Mouse (Mus musculus) C2C12 (cell line): ENCODE results near the gene Wapl. TPM values are rescaled to one million over a fixed set of nuclear protein-coding genes. Genes with fewer than 3 reads are reported as not detected.

ENCODE experiments used
- H3K27me3 ChIP-seq: one replicate; pipeline ENCODE4 v1.6.1; 2011; ENCODE audit not compliant: control insufficient read depth, insufficient read depth, insufficient read length
- H3K36me3 ChIP-seq: one replicate; pipeline ENCODE4 v1.6.1; 2011; ENCODE audit not compliant: control insufficient read depth, insufficient read depth
- H3K4me3 ChIP-seq: one replicate; pipeline ENCODE4 v1.5.1; 2011; ENCODE audit warnings: mild to moderate bottlenecking, control low read depth; ENCODE audit not compliant: poor library complexity, insufficient read depth, severe bottlenecking
- H3K79me2 ChIP-seq: one replicate; pipeline ENCODE4 v1.6.1; 2011; ENCODE audit not compliant: control insufficient read depth, insufficient read depth
- H3K79me3 ChIP-seq: one replicate; pipeline ENCODE4 v1.6.1; 2011; ENCODE audit warnings: low read depth, control low read depth
- H3ac ChIP-seq: one replicate; pipeline ENCODE3; 2011; ENCODE audit warnings: low read depth; ENCODE audit not compliant: control insufficient read depth, insufficient read length
- CEBPB ChIP-seq: IDR thresholded peaks from one replicate; pipeline ENCODE4 v1.6.1; 2011; ENCODE audit warnings: low read depth, mild to moderate bottlenecking, control low read depth, moderate library complexity
- CTCF ChIP-seq: IDR thresholded peaks from one replicate; pipeline ENCODE4 v1.5.1; 2011; ENCODE audit not compliant: control insufficient read depth, insufficient read depth, insufficient read length
- FOSL1 ChIP-seq: IDR thresholded peaks from one replicate; pipeline ENCODE4 v1.8.0; 2011; ENCODE audit warnings: mild to moderate bottlenecking, low read length; ENCODE audit not compliant: poor library complexity, insufficient read depth, severe bottlenecking
- MAX ChIP-seq: IDR thresholded peaks from one replicate; pipeline ENCODE4 v1.6.1; 2011; ENCODE audit warnings: mild to moderate bottlenecking, control low read depth
- MYOD1 ChIP-seq: IDR thresholded peaks from one replicate; pipeline ENCODE4 v1.6.1; 2011; ENCODE audit warnings: low read depth; ENCODE audit not compliant: control insufficient read depth, insufficient read length
- MYOG ChIP-seq: IDR thresholded peaks from one replicate; pipeline ENCODE4 v1.6.1; 2011; ENCODE audit not compliant: control insufficient read depth, insufficient read length; ENCODE audit errors: extremely low read depth
- USF1 ChIP-seq: IDR thresholded peaks from one replicate; pipeline ENCODE4 v1.6.1; 2011; ENCODE audit warnings: low read depth, mild to moderate bottlenecking, control low read depth, moderate library complexity
- polyA plus RNA-seq: library from polyadenylated mRNA; unstranded; fragments of >200 nt; fragmentation: generic; extraction: Trizol; gene quantifications from one replicate; pipeline ENCODE4 v1.2.1, GENCODE M21; 2012; ENCODE audit warnings: missing spikeins

The Wapl gene
- polyA plus RNA-seq, 1 experiment: 9.7 TPM

DNA sequence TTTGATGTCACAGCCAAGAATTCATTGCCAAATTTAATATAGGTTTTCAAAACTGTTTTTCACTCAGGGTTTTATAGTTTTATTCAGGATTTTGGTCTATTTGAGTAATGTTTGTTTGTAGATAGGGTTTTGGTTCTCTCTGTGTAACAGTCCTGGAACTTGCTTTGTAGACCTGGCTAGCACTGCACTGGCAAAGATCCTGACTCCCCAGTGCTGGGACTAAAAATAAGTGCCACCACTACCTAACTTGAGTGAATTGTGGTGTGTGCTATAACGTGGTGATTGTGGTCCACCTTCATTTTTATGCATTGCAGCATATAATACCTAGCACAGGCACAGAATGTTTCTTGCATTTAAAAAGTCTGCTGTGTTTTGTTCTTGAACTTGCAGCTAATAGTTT lies 23.6 kb downstream of the Wapl start:
- peaks cover 48% of the 10 kb centered on the region for H3K79me2 ChIP-seq
- no peaks in the 10 kb centered on the region for H3K27me3 ChIP-seq
- TF ChIP-seq USF1 (no peak), CEBPB (no peak), MYOD1 (no peak), CTCF (no peak)
- peaks cover 19% of the 10 kb centered on the region for H3K79me3 ChIP-seq
- H3ac ChIP-seq: no peak overlapping the region
- H3K36me3 ChIP-seq: peaks cover 50% of the 10 kb centered on the region
- H3K4me3 ChIP-seq: no peak overlapping the region

DNA sequence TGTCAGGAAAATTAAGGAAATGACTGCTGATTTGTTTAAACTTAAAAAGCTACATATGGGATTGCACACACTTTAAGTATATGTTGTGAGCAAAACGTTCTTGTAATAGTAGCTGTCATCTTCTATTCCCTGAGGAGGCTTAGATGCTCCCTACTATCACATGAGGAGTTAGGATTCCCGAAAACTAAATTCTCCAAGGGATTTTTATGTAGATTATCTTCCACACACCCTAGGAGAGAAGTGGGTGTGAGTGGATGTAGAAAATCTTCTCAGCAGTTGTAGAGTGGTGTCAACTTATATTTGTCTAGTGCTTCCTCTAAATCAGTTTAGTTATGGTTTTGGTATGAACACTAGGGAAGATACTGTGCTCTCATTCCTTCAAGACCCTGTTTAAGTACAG lies 36.5 kb downstream of the Wapl start:
- no peak overlapping the region for H3K4me3 ChIP-seq
- peaks cover 25% of the 10 kb centered on the region for H3K36me3 ChIP-seq
- H3K27me3 ChIP-seq: no peaks in the 10 kb centered on the region
- no peak overlapping the region for H3ac ChIP-seq
- peaks cover 26% of the 10 kb centered on the region for H3K79me2 ChIP-seq
- peaks cover 5% of the 10 kb centered on the region for H3K79me3 ChIP-seq
- no peak for TF ChIP-seq MAX
- TF ChIP-seq MYOD1: no peak
- TF ChIP-seq USF1: no peak
- no peak for TF ChIP-seq CTCF
- TF ChIP-seq MYOG: no peak
- no peak for TF ChIP-seq CEBPB
- TF ChIP-seq FOSL1: no peak

DNA sequence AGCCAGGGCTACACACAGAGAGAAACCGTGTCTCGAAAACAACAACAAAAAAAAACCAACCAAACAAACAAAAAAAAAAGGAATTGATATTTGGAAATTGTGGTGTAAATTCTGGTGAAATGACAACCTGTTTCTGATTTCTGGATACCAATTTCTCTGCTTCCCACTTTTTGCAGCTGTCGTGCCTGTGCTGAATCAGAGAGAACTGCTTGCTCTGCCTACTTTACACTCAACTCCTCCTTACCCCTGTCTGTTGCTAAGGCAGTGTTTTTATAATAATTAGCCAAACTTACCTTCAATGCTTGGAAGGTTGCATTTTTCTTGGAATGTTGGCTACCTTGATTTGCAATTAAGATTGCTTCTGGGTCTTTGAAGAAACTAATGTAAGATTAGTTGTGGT lies 38.3 kb downstream of the Wapl start:
- Histone ChIP-seq H3K79me3 (peaks cover 10% of the 10 kb centered on the region), H3K36me3 (peaks cover 30% of the 10 kb centered on the region)
- no peak for TF ChIP-seq FOSL1

DNA sequence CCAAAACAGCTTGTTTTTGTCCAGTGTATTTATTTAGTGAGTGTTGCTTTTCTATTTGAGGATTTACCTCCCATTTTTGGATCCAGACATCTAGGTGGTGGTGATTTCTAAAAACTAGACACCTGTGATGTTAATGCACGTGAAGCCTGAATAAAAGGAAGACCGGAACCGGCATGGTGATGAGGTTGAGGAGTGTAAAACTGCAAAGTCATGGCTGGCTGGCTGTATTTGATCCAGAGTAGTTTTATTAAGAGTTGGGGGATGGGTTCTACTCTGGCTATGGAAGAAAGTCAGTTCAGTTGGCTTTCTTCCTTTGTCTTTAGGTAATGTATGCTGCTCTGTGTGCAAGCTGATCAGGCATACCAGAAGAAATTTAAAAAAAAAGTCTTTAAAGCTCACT lies 39.1 kb downstream of the Wapl start:
- H3K4me3 ChIP-seq: no peak overlapping the region
- H3K79me2 ChIP-seq: peaks cover 51% of the 10 kb centered on the region
- TF ChIP-seq CEBPB (no peak), MYOG (no peak), MAX (no peak), CTCF (no peak), MYOD1 (no peak), FOSL1 (no peak), USF1 (no peak)
- peaks cover 10% of the 10 kb centered on the region for H3K79me3 ChIP-seq
- no peak overlapping the region for H3ac ChIP-seq
- H3K27me3 ChIP-seq: no peaks in the 10 kb centered on the region
- peaks cover 35% of the 10 kb centered on the region for H3K36me3 ChIP-seq

More for the DNA sequence above, 38.3 kb downstream of the Wapl start:
- Histone ChIP-seq H3K79me2 (peaks cover 44% of the 10 kb centered on the region), H3K27me3 (no peaks in the 10 kb centered on the region), H3ac (no peak overlapping the region), H3K4me3 (no peak overlapping the region)

DNA sequence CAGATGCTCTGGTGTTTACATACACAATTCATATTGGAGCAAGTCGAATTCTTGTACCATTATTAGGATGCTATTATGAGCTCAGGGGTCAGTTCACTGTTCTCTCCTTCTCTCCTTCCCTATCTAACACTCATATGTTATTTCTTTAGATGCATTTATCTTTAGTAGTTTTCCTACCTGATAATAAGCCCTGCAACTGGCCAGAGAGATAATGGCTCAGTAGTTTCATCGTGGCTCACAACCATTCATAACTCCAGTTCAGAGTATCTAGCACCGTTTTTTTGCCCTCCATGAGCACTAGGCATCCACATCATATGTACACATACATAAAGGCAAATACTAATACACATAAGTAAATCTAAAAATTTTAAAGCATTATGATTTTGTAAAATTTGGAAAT lies 44.4 kb downstream of the Wapl start:
- TF ChIP-seq MAX (no peak), MYOD1 (no peak), FOSL1 (no peak), MYOG (no peak), CEBPB (no peak)
- H3K79me3 ChIP-seq: peaks cover 17% of the 10 kb centered on the region
- H3ac ChIP-seq: no peak overlapping the region
- no peak overlapping the region for H3K4me3 ChIP-seq
- H3K79me2 ChIP-seq: peaks cover 39% of the 10 kb centered on the region
- no peaks in the 10 kb centered on the region for H3K27me3 ChIP-seq
- H3K36me3 ChIP-seq: peaks cover 22% of the 10 kb centered on the region

DNA sequence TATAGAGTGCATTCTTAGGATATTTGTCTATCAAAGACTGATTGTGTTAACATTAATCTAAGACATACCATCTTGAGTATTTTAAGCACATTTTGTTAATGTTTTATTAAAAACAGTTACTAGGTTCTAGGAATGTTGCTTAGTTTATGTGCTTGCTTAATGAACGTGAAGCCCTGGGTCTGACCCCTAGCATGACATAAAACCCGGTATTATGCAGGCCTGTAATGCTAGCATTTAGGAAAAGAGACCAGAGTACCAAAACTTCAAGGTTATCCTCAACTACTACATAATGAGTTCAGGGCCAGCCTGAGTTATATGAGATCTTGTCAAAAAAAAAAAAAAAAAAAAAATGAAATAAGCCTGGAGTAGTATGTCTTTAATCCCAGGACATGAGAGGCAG lies 54.0 kb downstream of the Wapl start:
- Histone ChIP-seq H3K36me3 (peaks cover 65% of the 10 kb centered on the region), H3K27me3 (no peaks in the 10 kb centered on the region), H3K79me2 (no peaks in the 10 kb centered on the region), H3ac (no peak overlapping the region), H3K79me3 (peaks cover 2% of the 10 kb centered on the region), H3K4me3 (no peak overlapping the region)
- TF ChIP-seq FOSL1 (no peak), USF1 (no peak), CEBPB (no peak), MYOD1 (no peak), MAX (no peak), MYOG (no peak), CTCF (no peak)
